Mouse (Mus musculus) spleen, postnatal 14 days (tissue): ENCODE measurements at regions not wholly inside any gene's neighbourhood (a gene's known extent, or its start where the extent isn't known, plus 50 kb on each side); places are given as distances from the start of the nearest gene placed in this dataset.
A peak's percentile ranks its signal among the peaks of the same experiment; 100 is the strongest.
"Not testable (repeated sequence)": the region's sequence is repeated elsewhere in the genome, so short reads cannot be mapped to it uniquely, and the experiment has no call there.

Experiments used
- DNase-seq, 2 experiments: peaks; one replicate each; pipeline ENCODE4 v3.0.0; 2021 to 2022; ENCODE audit warnings: low spot score in 2 of 2

- not testable (repeated sequence) for DNase-seq
Observed at GRCm38 (mm10) chr6:67954570-67954969, 419.0 kb upstream of the Tacstd2 start.

- DNase-seq, result not testable (repeated sequence)
Observed at GRCm38 (mm10) chr6:67931499-67931898, 395.9 kb upstream of the Tacstd2 start.

GRCm38 (mm10) chr6:67922537-67922936, 386.9 kb upstream of the Tacstd2 start:
- no peak for DNase-seq

GRCm38 (mm10) chr6:67913903-67914302, 378.3 kb upstream of the Tacstd2 start:
- no peak for DNase-seq

- no peak for DNase-seq
Observed at GRCm38 (mm10) chr6:67913309-67913708, 377.7 kb upstream of the Tacstd2 start.

- peak in 1 of 2 experiments; percentile 6 for DNase-seq
Observed at GRCm38 (mm10) chr6:67896495-67896894, 360.9 kb upstream of the Tacstd2 start.

- no peak for DNase-seq
Observed at GRCm38 (mm10) chr6:67895858-67896257, 360.3 kb upstream of the Tacstd2 start.

GRCm38 (mm10) chr6:67887586-67887985, 352.0 kb upstream of the Tacstd2 start:
- DNase-seq, result no peak

- DNase-seq, result no peak
Observed at GRCm38 (mm10) chr6:67884893-67885292, 349.3 kb upstream of the Tacstd2 start.

GRCm38 (mm10) chr6:67881476-67881875, 345.9 kb upstream of the Tacstd2 start:
- DNase-seq, result not testable (repeated sequence)

GRCm38 (mm10) chr6:67857945-67858344, 322.3 kb upstream of the Tacstd2 start:
- DNase-seq, result not testable (repeated sequence)

- DNase-seq, result not testable (repeated sequence)
Observed at GRCm38 (mm10) chr6:67839486-67839885, 303.9 kb upstream of the Tacstd2 start.

GRCm38 (mm10) chr6:67812478-67812877, 276.9 kb upstream of the Tacstd2 start:
- peak in 1 of 2 experiments; percentile 16 for DNase-seq

GRCm38 (mm10) chr6:67791393-67791792, 255.8 kb upstream of the Tacstd2 start:
- DNase-seq, result no peak

- DNase-seq, result no peak
Observed at GRCm38 (mm10) chr6:67790742-67791141, 255.1 kb upstream of the Tacstd2 start.

- DNase-seq, result no peak
Observed at GRCm38 (mm10) chr6:67787091-67787765, 251.6 kb upstream of the Tacstd2 start.

GRCm38 (mm10) chr6:67778883-67779282, 243.3 kb upstream of the Tacstd2 start:
- no peak for DNase-seq

- not testable (repeated sequence) for DNase-seq
Observed at GRCm38 (mm10) chr6:67754102-67754501, 218.5 kb upstream of the Tacstd2 start.

- DNase-seq, result no peak
Observed at GRCm38 (mm10) chr6:67725611-67726010, 190.0 kb upstream of the Tacstd2 start.

GRCm38 (mm10) chr6:67698952-67699351, 163.4 kb upstream of the Tacstd2 start:
- not testable (repeated sequence) for DNase-seq

GRCm38 (mm10) chr6:67690997-67691396, 155.4 kb upstream of the Tacstd2 start:
- DNase-seq, result peak in 1 of 2 experiments; percentile 13

- not testable (repeated sequence) for DNase-seq
Observed at GRCm38 (mm10) chr6:67683105-67683504, 147.5 kb upstream of the Tacstd2 start.

- not testable (repeated sequence) for DNase-seq
Observed at GRCm38 (mm10) chr6:67681641-67682040, 146.0 kb upstream of the Tacstd2 start.

GRCm38 (mm10) chr6:67679106-67679505, 143.5 kb upstream of the Tacstd2 start:
- not testable (repeated sequence) for DNase-seq
